Mouse (Mus musculus): ENCODE measurements at regions not wholly inside any gene's neighbourhood (a gene's known extent, or its start where the extent isn't known, plus 50 kb on each side); places are given as distances from the start of the nearest gene placed in this dataset.

- no peaks in the 10 kb centered on the region for H3K36me3 ChIP-seq
- H3K9ac ChIP-seq (replicated peaks), result no peak overlapping the region
- no peaks in the 10 kb centered on the region for H3K4me1 ChIP-seq
- H3K9me3 ChIP-seq, result no peaks in the 10 kb centered on the region
- no peak overlapping the region for H3K4me3 ChIP-seq
- H3K4me2 ChIP-seq (replicated peaks), result no peak overlapping the region
- H3K27ac ChIP-seq (replicated peaks), result no peak overlapping the region
- WGBS, result 79% methylated on average over 2 of the region's 2 CpGs
- no peak for ATAC-seq (ENCODE audit: low FRiP score, low read depth)
- no peaks in the 10 kb centered on the region for H3K27me3 ChIP-seq
Measured at GRCm38 (mm10) chr7:75063816-75064215, 245.2 kb downstream of the Sv2b start.

- no peak overlapping the region for H3K9ac ChIP-seq (replicated peaks)
- H3K27me3 ChIP-seq, result no peaks in the 10 kb centered on the region
- H3K4me1 ChIP-seq, result no peaks in the 10 kb centered on the region
- no peak for ATAC-seq (ENCODE audit: low FRiP score, low read depth)
- H3K9me3 ChIP-seq, result no peaks in the 10 kb centered on the region
- H3K4me2 ChIP-seq (replicated peaks), result no peak overlapping the region
- no peak overlapping the region for H3K27ac ChIP-seq (replicated peaks)
- H3K4me3 ChIP-seq, result no peak overlapping the region
- 84% methylated on average over 1 of the region's 1 CpGs for WGBS
- H3K36me3 ChIP-seq, result no peaks in the 10 kb centered on the region
Measured at GRCm38 (mm10) chr7:75050231-75050630, 258.8 kb downstream of the Sv2b start.

GRCm38 (mm10) chr7:75049751-75050150 lies 259.3 kb downstream of the Sv2b start:
- Histone ChIP-seq H3K4me2 (replicated peaks) (no peak overlapping the region), H3K4me3 (no peak overlapping the region), H3K27ac (replicated peaks) (no peak overlapping the region), H3K9me3 (no peaks in the 10 kb centered on the region), H3K36me3 (no peaks in the 10 kb centered on the region), H3K27me3 (no peaks in the 10 kb centered on the region), H3K9ac (replicated peaks) (no peak overlapping the region), H3K4me1 (no peaks in the 10 kb centered on the region)
- WGBS, result 92% methylated on average over 5 of the region's 5 CpGs
- no peak for ATAC-seq (ENCODE audit: low FRiP score, low read depth)

DNA sequence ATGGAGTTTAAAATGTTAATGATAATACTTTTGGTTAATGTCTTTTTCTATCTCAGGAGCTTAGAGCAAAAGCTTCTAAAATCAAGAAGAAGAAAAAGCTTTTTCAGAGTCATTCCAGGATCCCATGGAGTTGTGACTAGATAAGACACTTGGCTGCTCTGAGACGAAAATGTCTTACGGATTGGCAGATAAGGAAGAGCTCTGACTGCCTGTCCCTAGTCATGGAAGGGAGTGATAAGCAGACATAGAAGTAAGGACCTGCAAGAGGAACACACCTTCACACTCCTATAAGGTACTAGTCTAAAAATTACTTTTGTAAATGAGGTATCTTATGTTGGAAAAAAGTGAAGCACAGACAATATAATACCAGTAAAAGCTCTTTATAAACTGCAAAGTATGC lies 260.2 kb downstream of the Sv2b start:
- H3K27me3 ChIP-seq, result no peaks in the 10 kb centered on the region
- no peaks in the 10 kb centered on the region for H3K36me3 ChIP-seq

DNA sequence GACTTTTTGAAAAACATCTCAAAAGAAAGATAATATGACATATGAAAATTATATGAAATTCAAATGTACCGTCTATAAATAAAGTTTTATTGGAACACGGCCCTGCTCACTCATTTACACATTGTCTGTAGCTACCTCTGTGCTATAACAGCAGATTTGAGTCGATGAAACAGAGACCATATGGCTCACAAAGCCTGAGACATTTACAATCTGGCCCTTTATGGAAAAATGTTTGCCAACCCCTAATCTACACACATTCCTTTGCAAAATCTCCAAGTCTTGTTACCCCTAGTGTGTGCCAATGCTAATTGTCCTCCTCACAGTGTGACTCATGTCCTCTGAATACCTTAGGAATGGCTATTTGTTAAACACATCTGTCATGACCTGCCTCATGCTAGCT lies 261.2 kb downstream of the Sv2b start:
- ATAC-seq (ENCODE audit: low FRiP score, low read depth), result no peak
- Histone ChIP-seq H3K4me1 (no peaks in the 10 kb centered on the region), H3K4me2 (replicated peaks) (no peak overlapping the region), H3K27me3 (no peaks in the 10 kb centered on the region), H3K27ac (replicated peaks) (no peak overlapping the region), H3K9me3 (no peaks in the 10 kb centered on the region), H3K36me3 (no peaks in the 10 kb centered on the region), H3K4me3 (no peak overlapping the region), H3K9ac (replicated peaks) (no peak overlapping the region)
- 90% methylated on average over 3 of the region's 3 CpGs for WGBS

More for the DNA sequence above, 260.2 kb downstream of the Sv2b start:
- Histone ChIP-seq H3K9ac (replicated peaks) (no peak overlapping the region), H3K4me1 (no peaks in the 10 kb centered on the region), H3K9me3 (no peaks in the 10 kb centered on the region), H3K4me3 (no peak overlapping the region), H3K4me2 (replicated peaks) (no peak overlapping the region), H3K27ac (replicated peaks) (no peak overlapping the region)
- 86% methylated on average over 2 of the region's 2 CpGs for WGBS
- no peak for ATAC-seq (ENCODE audit: low FRiP score, low read depth)

- 74% methylated on average over 6 of the region's 6 CpGs for WGBS
- Histone ChIP-seq H3K27ac (replicated peaks) (no peak overlapping the region), H3K27me3 (no peaks in the 10 kb centered on the region), H3K4me2 (replicated peaks) (no peak overlapping the region), H3K4me3 (no peak overlapping the region), H3K36me3 (no peaks in the 10 kb centered on the region), H3K4me1 (no peaks in the 10 kb centered on the region), H3K9ac (replicated peaks) (no peak overlapping the region), H3K9me3 (no peaks in the 10 kb centered on the region)
- ATAC-seq (ENCODE audit: low FRiP score, low read depth), result no peak
Measured at GRCm38 (mm10) chr7:75040871-75041270, 268.2 kb downstream of the Sv2b start.

DNA sequence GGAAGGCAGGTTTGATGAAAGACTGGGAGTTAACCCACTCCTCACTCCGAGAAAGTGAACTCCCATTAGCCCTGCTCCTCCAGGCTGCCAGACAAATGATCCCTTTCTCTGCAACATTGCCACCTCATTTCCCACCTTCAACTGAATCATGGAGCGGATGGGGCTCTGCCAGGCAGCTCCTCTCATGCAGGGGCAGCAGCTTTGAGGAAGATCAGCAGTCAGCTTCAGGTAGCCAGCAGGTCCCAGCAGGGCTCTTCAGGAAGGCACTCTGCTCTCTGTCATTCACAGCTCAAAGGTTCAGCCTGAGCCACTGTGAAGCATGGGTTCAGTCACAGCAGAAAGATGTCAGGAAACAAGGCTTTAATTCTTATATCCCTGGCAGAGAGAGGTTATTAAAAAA lies 282.9 kb downstream of the Sv2b start:
- no peak overlapping the region for H3K4me2 ChIP-seq (replicated peaks)
- 27% methylated on average over 2 of the region's 2 CpGs for WGBS
- H3K4me1 ChIP-seq, result no peaks in the 10 kb centered on the region
- no peak overlapping the region for H3K27ac ChIP-seq (replicated peaks)
- H3K36me3 ChIP-seq, result no peaks in the 10 kb centered on the region
- H3K4me3 ChIP-seq, result no peak overlapping the region
- no peaks in the 10 kb centered on the region for H3K9me3 ChIP-seq
- no peaks in the 10 kb centered on the region for H3K27me3 ChIP-seq
- H3K9ac ChIP-seq (replicated peaks), result no peak overlapping the region
- ATAC-seq (ENCODE audit: low FRiP score, low read depth), result no peak

DNA sequence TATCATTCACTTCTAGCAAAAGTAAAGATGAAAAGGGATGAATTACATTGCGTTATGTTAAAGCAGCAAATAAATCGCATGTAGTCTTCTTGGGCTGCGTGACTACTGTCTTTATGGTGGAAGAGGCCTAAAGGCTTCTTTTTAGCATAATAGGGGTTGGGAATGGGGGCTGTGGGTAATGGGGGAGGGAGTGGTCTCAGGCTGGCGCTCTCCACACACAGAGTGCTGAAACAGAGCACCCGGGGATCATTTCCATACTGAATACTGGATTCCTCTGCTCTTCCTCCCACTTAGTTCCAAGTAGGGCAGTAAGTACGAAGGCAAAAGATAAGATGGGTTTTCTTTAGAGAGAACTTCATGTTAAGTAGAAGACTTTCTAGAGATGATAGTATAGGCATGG lies 287.1 kb downstream of the Sv2b start:
- no peak for ATAC-seq (ENCODE audit: low FRiP score, low read depth)
- no peak overlapping the region for H3K27ac ChIP-seq (replicated peaks)
- no peak overlapping the region for H3K4me2 ChIP-seq (replicated peaks)
- no peaks in the 10 kb centered on the region for H3K9me3 ChIP-seq
- no peak overlapping the region for H3K4me3 ChIP-seq
- no peaks in the 10 kb centered on the region for H3K36me3 ChIP-seq
- no peak overlapping the region for H3K9ac ChIP-seq (replicated peaks)
- no peaks in the 10 kb centered on the region for H3K27me3 ChIP-seq
- 53% methylated on average over 6 of the region's 6 CpGs for WGBS
- no peaks in the 10 kb centered on the region for H3K4me1 ChIP-seq

DNA sequence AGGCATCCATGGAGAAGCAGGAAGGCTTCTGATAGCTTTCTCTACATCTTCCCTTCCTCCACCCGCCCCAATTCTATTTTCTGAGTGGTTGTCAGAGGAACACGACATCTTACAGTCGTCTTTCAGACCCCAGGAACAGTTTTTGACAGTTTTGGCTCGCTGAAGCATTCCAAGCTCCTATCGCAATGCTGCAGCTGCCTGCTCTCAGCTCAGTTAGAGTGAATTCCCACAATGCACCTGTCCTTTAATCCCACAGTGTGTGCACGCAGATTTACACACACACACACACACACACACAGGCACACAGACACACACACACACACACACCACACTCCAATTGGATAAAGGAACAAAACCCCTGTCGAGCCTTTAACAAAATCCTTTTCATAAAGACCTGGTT lies 290.4 kb downstream of the Sv2b start:
- WGBS, result 50% methylated on average over 7 of the region's 7 CpGs
- no peak for ATAC-seq (ENCODE audit: low FRiP score, low read depth)
- Histone ChIP-seq H3K9ac (replicated peaks) (no peak overlapping the region), H3K27ac (replicated peaks) (no peak overlapping the region), H3K4me3 (no peak overlapping the region), H3K36me3 (no peaks in the 10 kb centered on the region), H3K9me3 (no peaks in the 10 kb centered on the region), H3K4me1 (no peaks in the 10 kb centered on the region), H3K27me3 (no peaks in the 10 kb centered on the region), H3K4me2 (replicated peaks) (no peak overlapping the region)

GRCm38 (mm10) chr7:75008481-75008880 lies 300.6 kb downstream of the Sv2b start:
- Histone ChIP-seq H3K4me3 (no peak overlapping the region), H3K9me3 (no peaks in the 10 kb centered on the region), H3K4me2 (replicated peaks) (no peak overlapping the region), H3K4me1 (no peaks in the 10 kb centered on the region), H3K36me3 (no peaks in the 10 kb centered on the region), H3K9ac (replicated peaks) (no peak overlapping the region), H3K27ac (replicated peaks) (no peak overlapping the region), H3K27me3 (no peaks in the 10 kb centered on the region)
- WGBS, result 88% methylated on average over 2 of the region's 2 CpGs
- no peak for ATAC-seq (ENCODE audit: low FRiP score, low read depth)

GRCm38 (mm10) chr7:74990198-74990597 lies 318.9 kb downstream of the Sv2b start:
- H3K9ac ChIP-seq (replicated peaks), result no peak overlapping the region
- H3K27me3 ChIP-seq, result no peaks in the 10 kb centered on the region
- no peak overlapping the region for H3K4me2 ChIP-seq (replicated peaks)
- 83% methylated on average over 2 of the region's 2 CpGs for WGBS
- no peak for ATAC-seq (ENCODE audit: low FRiP score, low read depth)
- no peak overlapping the region for H3K4me3 ChIP-seq
- H3K36me3 ChIP-seq, result no peaks in the 10 kb centered on the region
- H3K27ac ChIP-seq (replicated peaks), result no peak overlapping the region
- no peaks in the 10 kb centered on the region for H3K9me3 ChIP-seq
- no peaks in the 10 kb centered on the region for H3K4me1 ChIP-seq

DNA sequence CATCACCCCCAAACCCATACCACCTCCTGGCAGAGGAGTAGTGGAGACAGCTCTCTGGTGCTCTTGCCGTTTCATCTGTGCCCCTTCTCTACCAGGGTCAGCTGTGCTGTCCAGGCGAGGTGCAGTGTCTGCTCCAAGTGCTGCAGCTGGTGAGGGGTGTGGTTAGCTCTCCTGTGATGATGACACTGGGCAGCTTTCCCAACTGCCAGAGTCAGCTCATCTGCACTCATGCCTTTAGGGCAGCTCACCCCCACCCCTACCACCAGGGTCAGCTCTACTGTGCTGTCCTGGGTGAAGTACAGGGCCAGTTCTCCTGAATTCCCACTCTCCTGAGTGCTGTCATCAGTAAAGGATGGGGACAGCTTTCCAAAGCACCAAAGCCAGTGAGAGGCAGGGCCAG lies 329.6 kb downstream of the Sv2b start:
- Histone ChIP-seq H3K27ac (replicated peaks) (no peak overlapping the region), H3K9ac (replicated peaks) (no peak overlapping the region)
- WGBS, result 67% methylated on average over 2 of the region's 2 CpGs

DNA sequence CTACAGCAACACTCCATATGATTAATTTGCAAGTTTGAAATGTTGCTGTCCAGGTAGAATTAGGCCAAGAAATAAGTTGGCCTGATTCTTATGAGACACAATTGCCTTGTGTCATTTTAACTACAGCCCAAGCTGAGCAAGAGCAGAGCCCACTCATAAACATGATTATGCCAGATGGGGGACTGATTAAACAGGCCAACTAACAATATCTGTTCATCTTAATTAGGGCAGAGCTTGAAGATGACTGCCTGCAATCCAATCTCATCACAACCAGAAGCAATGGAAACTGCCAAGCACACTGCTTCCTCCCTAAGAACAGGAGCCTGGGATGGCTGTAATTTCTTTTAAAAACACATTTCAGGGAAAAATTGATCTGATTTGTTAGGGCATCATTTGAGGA lies 333.1 kb downstream of the Sv2b start:
- Histone ChIP-seq H3K9ac (replicated peaks) (no peak overlapping the region), H3K4me1 (no peaks in the 10 kb centered on the region), H3K27ac (replicated peaks) (no peak overlapping the region), H3K27me3 (no peaks in the 10 kb centered on the region), H3K4me3 (no peak overlapping the region), H3K9me3 (no peaks in the 10 kb centered on the region), H3K4me2 (replicated peaks) (no peak overlapping the region), H3K36me3 (no peaks in the 10 kb centered on the region)
- ATAC-seq (ENCODE audit: low FRiP score, low read depth), result no peak

More for the DNA sequence above, 329.6 kb downstream of the Sv2b start:
- no peak for ATAC-seq (ENCODE audit: low FRiP score, low read depth)
- no peaks in the 10 kb centered on the region for H3K9me3 ChIP-seq
- H3K27me3 ChIP-seq, result no peaks in the 10 kb centered on the region
- H3K36me3 ChIP-seq, result no peaks in the 10 kb centered on the region
- no peaks in the 10 kb centered on the region for H3K4me1 ChIP-seq
- no peak overlapping the region for H3K4me3 ChIP-seq
- no peak overlapping the region for H3K4me2 ChIP-seq (replicated peaks)

All from midbrain, embryonic 12.5 days (tissue).